Mouse (Mus musculus) left cerebral cortex, adult 2 months (tissue): Measurements from ENCODE around the gene Nr4a1. TPM values are rescaled to one million over a fixed set of nuclear protein-coding genes. Genes with fewer than 3 reads are reported as not detected.

ENCODE experiments used
- DNase-seq, 2 experiments: peaks; one replicate each; pipeline ENCODE4 v3.0.0; 2021 to 2022; ENCODE audit warnings: low spot score in 2 of 2, mixed read lengths in 1 of 2; ENCODE audit errors: extremely low spot score in 1 of 2
- H3K27ac ChIP-seq: fragments of 200-600 bp; 2 replicates; pipeline ENCODE4 v1.8.1; 2022
- H3K4me3 ChIP-seq: fragments of 200-600 bp; 2 replicates; pipeline ENCODE4 v1.8.1; 2022
- CTCF ChIP-seq: fragments of 200-600 bp; IDR thresholded peaks from 2 replicates; pipeline ENCODE4 v1.8.1; 2022; ENCODE audit warnings: antibody characterized with exemption, mild to moderate bottlenecking, moderate library complexity
- intact Hi-C: fragments of 180-260 bp; cut with DNase I; formaldehyde crosslinking; loops from one replicate; pipeline ENCODE4 v1.15.1; 2025
- long read RNA-seq, 2 experiments: library from polyadenylated mRNA; stranded (forward); transcript quantifications; one replicate each; pipeline ENCODE4 v2.0.0; 2021; ENCODE audit warnings: borderline mapping rate in 2 of 2
- total RNA-seq, 2 experiments: library from RNA; stranded (reverse); gene quantifications; 2 replicates each; pipeline ENCODE4 v1.2.3; 2021

The Nr4a1 gene
- total RNA-seq, result 100 to 1,000 TPM; 155 to 210 TPM
- long read RNA-seq, experiment 1, transcript Nr4a1-201 (7 exons, 2,477 nt), result major isoform, 34 of 80 reads
- long read RNA-seq, experiment 1, transcript Nr4a1-202 (8 exons, 2,553 nt), result minor isoform, 21 of 80 reads
- long read RNA-seq, experiment 1, partial matches to known transcripts, result 10 of 80 reads
- long read RNA-seq, experiment 1, other reads (novel, unspliced or antisense), result 15 of 80 reads
- long read RNA-seq, experiment 2, transcript Nr4a1-201 (7 exons, 2,477 nt), result major isoform, 63 of 101 reads
- long read RNA-seq, experiment 2, transcript Nr4a1-202 (8 exons, 2,553 nt), result minor isoform, 8 of 101 reads
- long read RNA-seq, experiment 2, partial matches to known transcripts, result 14 of 101 reads
- long read RNA-seq, experiment 2, other reads (novel, unspliced or antisense), result 15 of 101 reads

GRCm38 (mm10) chr15:101253886-101254795, at the start of gene Nr4a1:
Gene Nr4a1 (plus strand): TSS chr15:101254269.
- intact Hi-C loops, result loop anchor here (1.0 kb wide), 1 partner anchor 12 kb away; no protein-coding TSS in a partner anchor
- peak; percentile 87 to 89 for DNase-seq
- Histone ChIP-seq H3K27ac (peak within 1 kb of the TSS; percentile 97), H3K4me3 (peak within 1 kb of the TSS; percentile 69)
- no peak for TF ChIP-seq CTCF

- no peak for TF ChIP-seq CTCF
- intact Hi-C loops, result no loop called here
Observed at GRCm38 (mm10) chr15:101204781-101205180, 49.3 kb upstream of the Nr4a1 start.

GRCm38 (mm10) chr15:101210228-101210627, 43.8 kb upstream of the Nr4a1 start:
- intact Hi-C loops, result no loop called here
- no peak overlapping the region for H3K4me3 ChIP-seq
- TF ChIP-seq CTCF, result peak; percentile 78
- no peak overlapping the region for H3K27ac ChIP-seq
- peak; percentile 58 for DNase-seq

More at GRCm38 (mm10) chr15:101204781-101205180, 49.3 kb upstream of the Nr4a1 start:
- H3K27ac ChIP-seq, result no peak overlapping the region
- no peak overlapping the region for H3K4me3 ChIP-seq
- DNase-seq, result no peak

GRCm38 (mm10) chr15:101210998-101211613, 43.0 kb upstream of the Nr4a1 start:
- intact Hi-C loops, result no loop called here
- no peak overlapping the region; the same call in 1 of the 2 replicates for H3K27ac ChIP-seq

GRCm38 (mm10) chr15:101212435-101212834, 41.6 kb upstream of the Nr4a1 start:
- intact Hi-C loops, result no loop called here
- no peak for TF ChIP-seq CTCF
- DNase-seq, result no peak
- Histone ChIP-seq H3K4me3 (no peak overlapping the region), H3K27ac (no peak overlapping the region)

More at GRCm38 (mm10) chr15:101210998-101211613, 43.0 kb upstream of the Nr4a1 start:
- H3K4me3 ChIP-seq, result no peak overlapping the region
- TF ChIP-seq CTCF, result no peak
- DNase-seq, result no peak

GRCm38 (mm10) chr15:101215136-101215535, 38.9 kb upstream of the Nr4a1 start:
- Histone ChIP-seq H3K27ac (no peak overlapping the region), H3K4me3 (no peak overlapping the region)
- no peak for TF ChIP-seq CTCF
- intact Hi-C loops, result no loop called here
- no peak for DNase-seq

- no peak overlapping the region for H3K4me3 ChIP-seq
- intact Hi-C loops, result no loop called here
- no peak overlapping the region for H3K27ac ChIP-seq
- DNase-seq, result no peak
- no peak for TF ChIP-seq CTCF
Observed at GRCm38 (mm10) chr15:101216036-101216435, 38.0 kb upstream of the Nr4a1 start.

GRCm38 (mm10) chr15:101220905-101221297, 33.2 kb upstream of the Nr4a1 start:
- no peak overlapping the region for H3K4me3 ChIP-seq
- DNase-seq, result no peak
- intact Hi-C loops, result loop anchor here (1.0 to 10.0 kb wide), 3 partner anchors 62 to 854 kb away; partner anchors contain the start of gene Eif4b
- no peak overlapping the region for H3K27ac ChIP-seq
- TF ChIP-seq CTCF, result no peak

- H3K4me3 ChIP-seq, result peak overlapping the region; percentile 16; the same call in 1 of the 2 replicates
Observed at GRCm38 (mm10) chr15:101221298-101222104, 32.6 kb upstream of the Nr4a1 start.

GRCm38 (mm10) chr15:101222897-101223482, 31.1 kb upstream of the Nr4a1 start:
- peak overlapping the region; percentile 99 for H3K4me3 ChIP-seq
- H3K27ac ChIP-seq, result peak overlapping the region; percentile 97
- TF ChIP-seq CTCF, result no peak
- intact Hi-C loops, result loop anchor here (1.0 to 10.0 kb wide), 3 partner anchors 16 to 852 kb away; partner anchors contain the start of gene Eif4b
- DNase-seq, result peak in 1 of 2 experiments; percentile 50

More at GRCm38 (mm10) chr15:101221298-101222104, 32.6 kb upstream of the Nr4a1 start:
- DNase-seq, result peak; percentile 87 to 94
- intact Hi-C loops, result loop anchor here (1.0 to 10.0 kb wide), 3 partner anchors 62 to 853 kb away; partner anchors contain the start of gene Eif4b
- TF ChIP-seq CTCF, result peak; percentile 96
- H3K27ac ChIP-seq, result peak overlapping the region; percentile 60; the same call in 1 of the 2 replicates
